Mouse (Mus musculus) midbrain, embryonic 13.5 days (tissue): ENCODE data around the gene Camta1. TPM values are rescaled to one million over a fixed set of nuclear protein-coding genes. Genes with fewer than 3 reads are reported as not detected.
A peak's percentile ranks its signal among the peaks of the same experiment; 100 is the strongest.

ENCODE experiments used
- ATAC-seq: fragments of 200-750 bp; cut with Nextera tagmentation; 2 replicates; pipeline ENCODE4 v1.8.0; 2017; ENCODE audit warnings: mild to moderate bottlenecking, moderate TSS enrichment, moderate library complexity
- H3K27ac ChIP-seq: fragments of 300-500 bp; sonication (generic); 2 replicates; pipeline ENCODE4 v1.5.1; 2015; ENCODE audit warnings: inconsistent platforms, mild to moderate bottlenecking, moderate library complexity
- H3K27me3 ChIP-seq: fragments of 300-500 bp; sonication (generic); 2 replicates; pipeline ENCODE4 v1.6.1; 2015; ENCODE audit warnings: mild to moderate bottlenecking, inconsistent platforms
- H3K36me3 ChIP-seq: fragments of 300-500 bp; sonication (generic); 2 replicates; pipeline ENCODE4 v1.6.1; 2015; ENCODE audit warnings: mild to moderate bottlenecking, inconsistent platforms
- H3K4me1 ChIP-seq: fragments of 300-500 bp; sonication (generic); replicated peaks from 2 replicates; pipeline ENCODE4 v1.6.1; 2015; ENCODE audit warnings: inconsistent platforms
- H3K4me2 ChIP-seq: fragments of 300-500 bp; sonication (generic); replicated peaks from 2 replicates; pipeline ENCODE4 v1.6.1; 2015; ENCODE audit warnings: moderate library complexity, mild to moderate bottlenecking, inconsistent platforms
- H3K4me3 ChIP-seq: fragments of 300-500 bp; sonication (generic); replicated peaks from 2 replicates; pipeline ENCODE4 v1.5.1; 2015; ENCODE audit warnings: mild to moderate bottlenecking, inconsistent platforms
- H3K9ac ChIP-seq: fragments of 300-500 bp; sonication (generic); replicated peaks from 2 replicates; pipeline ENCODE4 v1.6.1; 2015; ENCODE audit warnings: mild to moderate bottlenecking, inconsistent platforms
- H3K9me3 ChIP-seq: fragments of 300-500 bp; sonication (generic); 2 replicates; pipeline ENCODE4 v1.6.1; 2016; ENCODE audit warnings: mild to moderate bottlenecking, inconsistent platforms
- WGBS: fragments of 180-500 bp; shearing (Covaris S2); methylation state at CpG from one replicate; pipeline ENCODE4 v1.1.7; 2015; 5-methylcytosine and 5-hydroxymethylcytosine counted together
- polyA plus RNA-seq: library from polyadenylated mRNA; unstranded; fragments of >200 nt; fragmentation: Nextera tagmentation; extraction: Ambion mirVana; gene quantifications from 2 replicates; pipeline ENCODE4 v1.2.1, GENCODE M21; 2015

Camta1 gene
- polyA plus RNA-seq, 1 experiment from 2014 or later, result 163 TPM

DNA sequence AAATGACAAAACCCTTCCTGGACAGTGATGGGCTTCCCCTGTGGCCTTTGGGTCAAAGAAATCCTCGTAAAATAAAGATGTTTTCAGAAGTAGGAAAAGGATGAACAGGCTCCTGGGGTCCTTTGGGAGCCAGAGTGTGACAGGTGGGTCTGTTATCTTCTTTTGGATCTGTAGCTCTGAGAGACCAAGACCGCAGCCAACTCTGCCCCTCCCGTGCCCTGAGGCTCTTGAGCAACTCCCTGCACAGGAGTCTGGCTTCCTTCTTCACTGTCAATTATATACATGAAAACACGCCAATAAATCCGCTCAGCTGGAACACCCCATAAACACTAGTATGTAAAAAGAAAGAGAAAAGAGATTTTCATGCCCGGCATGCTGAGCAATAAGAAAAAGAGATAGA is 250.1 kb downstream of the Camta1 start:
- H3K36me3 ChIP-seq, result no peaks in the 10 kb centered on the region
- no peak overlapping the region for H3K9ac ChIP-seq
- H3K27me3 ChIP-seq, result no peaks in the 10 kb centered on the region
- no peak for ATAC-seq
- peaks cover 6% of the 10 kb centered on the region; the same call in 1 of the 2 replicates for H3K9me3 ChIP-seq
- no peak overlapping the region for H3K27ac ChIP-seq
- WGBS, result 59% methylated on average over 6 of the region's 6 CpGs
- H3K4me3 ChIP-seq, result no peak overlapping the region
- no peak overlapping the region for H3K4me2 ChIP-seq
- H3K4me1 ChIP-seq, result 0 out of 2 replicates have a peak, but pooled peaks cover 5% of the 10 kb centered on the region

DNA sequence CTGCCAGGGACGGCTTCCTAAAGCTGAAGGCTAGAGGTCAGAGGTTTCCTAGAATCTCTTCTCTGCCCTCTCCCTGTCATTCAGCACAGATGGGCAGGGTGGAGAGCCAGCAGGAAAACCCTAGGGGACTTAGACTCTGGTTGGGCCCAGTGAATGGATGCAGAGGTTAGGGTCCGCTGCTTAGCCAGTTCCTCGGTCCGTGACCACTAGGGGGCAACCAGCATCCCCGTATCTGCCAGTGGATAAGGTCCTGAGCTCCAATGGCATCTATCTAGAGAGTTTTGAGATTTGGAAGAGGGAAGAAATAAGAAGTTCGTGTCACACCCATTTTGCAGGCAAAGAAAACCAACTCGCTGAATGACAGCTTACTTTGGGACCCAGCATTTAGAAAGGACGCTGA is 251.4 kb downstream of the Camta1 start:
- Histone ChIP-seq H3K4me3 (no peak overlapping the region), H3K36me3 (no peaks in the 10 kb centered on the region), H3K9ac (no peak overlapping the region), H3K27me3 (0 out of 2 replicates have a peak, but pooled peaks cover 2% of the 10 kb centered on the region), H3K27ac (no peak overlapping the region), H3K4me1 (0 out of 2 replicates have a peak, but pooled peaks cover 5% of the 10 kb centered on the region), H3K4me2 (no peak overlapping the region), H3K9me3 (peaks cover 6% of the 10 kb centered on the region; the same call in 1 of the 2 replicates)
- no peak for ATAC-seq
- 17% methylated on average over 8 of the region's 8 CpGs for WGBS

DNA sequence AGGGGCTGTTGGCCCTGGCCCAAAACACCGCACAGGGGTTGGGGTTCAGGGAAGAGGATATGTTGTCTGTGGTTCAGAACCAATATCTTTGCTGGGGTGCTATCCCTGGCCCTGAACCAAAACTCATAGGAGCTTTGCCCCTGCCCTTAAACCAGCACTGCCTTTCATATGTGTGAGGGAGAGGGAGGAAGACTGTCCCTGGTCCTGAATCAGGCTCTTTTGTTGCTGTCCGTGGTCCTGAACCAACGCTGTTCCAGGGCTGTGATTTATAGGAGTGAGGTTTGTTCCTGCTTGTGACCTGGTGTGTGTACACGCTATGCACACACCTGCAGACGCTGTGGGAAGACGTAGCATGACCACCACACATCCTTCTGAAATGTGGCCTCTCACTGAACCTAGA is 256.8 kb downstream of the Camta1 start:
- H3K4me1 ChIP-seq, result peaks cover 11% of the 10 kb centered on the region
- no peak for ATAC-seq
- 46% methylated on average over 6 of the region's 6 CpGs for WGBS
- no peak overlapping the region for H3K27ac ChIP-seq
- no peak overlapping the region for H3K4me2 ChIP-seq
- no peaks in the 10 kb centered on the region for H3K36me3 ChIP-seq
- H3K9ac ChIP-seq, result no peak overlapping the region
- H3K27me3 ChIP-seq, result 0 out of 2 replicates have a peak, but pooled peaks cover 2% of the 10 kb centered on the region
- no peak overlapping the region for H3K4me3 ChIP-seq
- no peaks in the 10 kb centered on the region for H3K9me3 ChIP-seq

DNA sequence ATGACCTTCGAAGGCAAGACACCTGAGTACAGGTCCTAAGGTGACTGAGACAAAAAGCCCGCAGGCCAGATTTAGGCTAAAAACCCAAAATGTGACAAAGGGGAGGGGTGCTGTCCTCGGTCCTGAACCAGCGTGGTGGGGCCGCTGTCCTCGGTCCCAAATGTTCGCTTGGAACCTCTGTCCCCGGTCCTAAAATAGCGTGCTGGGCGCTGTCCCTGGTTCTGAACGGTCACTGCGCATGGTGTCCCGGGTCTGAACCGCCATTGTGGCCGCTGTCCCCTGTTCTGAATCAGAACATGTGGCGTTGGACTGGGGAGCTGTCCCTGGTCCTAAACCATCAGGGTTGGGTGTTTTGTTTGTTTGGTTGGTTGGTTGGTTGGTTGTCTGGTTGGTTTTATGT is 257.2 kb downstream of the Camta1 start:
- Histone ChIP-seq H3K27me3 (0 out of 2 replicates have a peak, but pooled peaks cover 2% of the 10 kb centered on the region), H3K4me3 (no peak overlapping the region), H3K4me1 (peaks cover 11% of the 10 kb centered on the region), H3K4me2 (no peak overlapping the region), H3K9me3 (no peaks in the 10 kb centered on the region), H3K9ac (no peak overlapping the region), H3K36me3 (no peaks in the 10 kb centered on the region), H3K27ac (no peak overlapping the region)
- peak; percentile 50; the same call in 1 of the 2 replicates for ATAC-seq
- WGBS, result 6% methylated on average over 16 of the region's 16 CpGs

DNA sequence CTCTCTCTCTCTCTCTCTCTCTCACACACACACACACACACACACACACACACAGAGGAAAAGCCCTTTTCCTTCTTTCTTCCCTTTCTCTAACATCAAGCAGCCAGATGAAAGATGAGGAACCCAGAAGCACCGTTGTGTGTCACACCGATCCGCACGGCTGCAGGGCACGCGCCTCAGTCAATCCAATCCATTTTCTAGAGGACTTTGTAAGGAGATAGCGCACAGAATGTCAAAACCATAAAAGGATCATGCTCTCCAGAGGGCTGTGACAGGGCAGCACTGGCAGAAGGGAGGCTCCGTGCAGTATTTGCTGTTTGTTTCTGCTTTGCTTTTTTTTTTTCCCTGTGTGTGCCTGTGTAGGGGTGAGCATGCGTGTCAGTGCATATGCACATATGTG is 258.1 kb downstream of the Camta1 start:
- no peak for ATAC-seq
- H3K9me3 ChIP-seq, result no peaks in the 10 kb centered on the region
- no peak overlapping the region for H3K9ac ChIP-seq
- WGBS, result 67% methylated on average over 9 of the region's 9 CpGs
- H3K27me3 ChIP-seq, result 0 out of 2 replicates have a peak, but pooled peaks cover 2% of the 10 kb centered on the region
- H3K4me1 ChIP-seq, result peaks cover 11% of the 10 kb centered on the region
- H3K4me2 ChIP-seq, result no peak overlapping the region
- H3K36me3 ChIP-seq, result no peaks in the 10 kb centered on the region
- no peak overlapping the region for H3K27ac ChIP-seq
- H3K4me3 ChIP-seq, result no peak overlapping the region

DNA sequence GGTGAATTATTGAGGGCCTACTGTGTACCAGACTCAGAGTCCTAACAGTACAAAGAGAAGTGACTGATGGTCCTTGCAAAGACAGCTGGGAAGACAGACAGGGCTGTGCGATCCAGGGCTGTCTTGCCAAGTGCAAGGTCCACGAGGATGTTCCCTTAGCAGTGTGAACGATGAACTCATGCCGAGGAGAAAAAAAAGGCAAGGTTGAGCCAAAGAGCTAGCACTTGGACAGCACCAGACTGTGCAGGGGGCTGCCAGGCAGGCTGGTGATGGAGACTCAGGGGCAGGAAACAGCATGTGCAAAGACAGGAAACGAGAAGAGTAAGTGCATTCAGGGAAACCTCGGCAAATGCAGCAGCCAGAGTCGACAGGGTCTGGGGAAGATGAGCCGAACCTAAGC is 266.6 kb downstream of the Camta1 start:
- H3K4me1 ChIP-seq, result no peaks in the 10 kb centered on the region
- 0 out of 2 replicates have a peak overlapping the region, but pooled peaks have one; percentile 7 for H3K9ac ChIP-seq
- no peaks in the 10 kb centered on the region for H3K9me3 ChIP-seq
- H3K27ac ChIP-seq, result no peak overlapping the region
- WGBS, result 70% methylated on average over 8 of the region's 8 CpGs
- ATAC-seq, result no peak
- H3K27me3 ChIP-seq, result no peaks in the 10 kb centered on the region
- H3K36me3 ChIP-seq, result no peaks in the 10 kb centered on the region
- no peak overlapping the region for H3K4me2 ChIP-seq
- H3K4me3 ChIP-seq, result no peak overlapping the region

DNA sequence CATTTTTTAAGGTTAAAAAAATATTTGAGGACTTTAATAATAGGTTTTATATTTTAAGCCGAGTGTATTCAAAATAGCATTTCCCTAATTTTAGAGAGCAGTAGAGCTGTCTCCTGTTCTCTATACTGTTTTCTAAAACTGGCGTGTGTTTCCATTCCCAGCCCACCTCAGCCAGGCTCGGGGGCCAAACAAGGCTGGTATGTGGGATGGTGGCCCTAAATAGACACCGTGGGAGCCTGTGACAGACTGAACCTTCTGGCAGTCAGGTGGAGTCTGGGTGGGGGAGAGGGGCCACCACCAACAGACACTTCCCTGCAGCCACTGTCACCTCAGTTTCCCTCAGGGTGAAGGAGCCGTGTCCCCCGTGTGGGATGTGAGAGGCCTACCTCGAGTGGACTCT is 268.6 kb downstream of the Camta1 start:
- Histone ChIP-seq H3K4me2 (no peak overlapping the region), H3K27ac (no peak overlapping the region), H3K36me3 (no peaks in the 10 kb centered on the region), H3K4me1 (no peaks in the 10 kb centered on the region), H3K9ac (no peak overlapping the region), H3K9me3 (no peaks in the 10 kb centered on the region), H3K4me3 (no peak overlapping the region), H3K27me3 (no peaks in the 10 kb centered on the region)
- 78% methylated on average over 7 of the region's 7 CpGs for WGBS
- no peak for ATAC-seq

DNA sequence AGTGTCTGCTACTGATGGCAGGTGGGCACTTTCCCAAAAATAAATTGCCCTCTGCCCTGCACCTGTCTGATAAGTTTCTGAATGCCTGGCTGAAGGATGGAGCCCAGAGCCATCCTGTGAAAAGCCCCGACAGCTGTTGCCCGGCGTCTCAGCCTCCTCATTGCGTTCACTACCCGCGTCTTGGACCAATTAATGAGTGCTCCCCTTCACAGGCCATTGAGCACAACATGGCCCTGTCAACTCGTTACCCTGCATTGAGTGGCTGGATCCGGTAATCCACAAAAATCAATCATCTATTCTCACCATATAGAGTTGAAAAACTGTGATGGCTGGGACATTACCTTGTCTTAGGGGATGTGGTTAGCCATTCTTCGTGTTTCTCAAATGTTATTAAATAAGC is 275.6 kb downstream of the Camta1 start:
- H3K4me3 ChIP-seq, result no peak overlapping the region
- WGBS, result 33% methylated on average over 9 of the region's 9 CpGs
- H3K36me3 ChIP-seq, result no peaks in the 10 kb centered on the region
- H3K27me3 ChIP-seq, result no peaks in the 10 kb centered on the region
- peaks cover 10% of the 10 kb centered on the region for H3K4me1 ChIP-seq
- H3K9me3 ChIP-seq, result no peaks in the 10 kb centered on the region
- no peak overlapping the region for H3K4me2 ChIP-seq
- H3K9ac ChIP-seq, result no peak overlapping the region
- no peak for ATAC-seq
- H3K27ac ChIP-seq, result no peak overlapping the region

DNA sequence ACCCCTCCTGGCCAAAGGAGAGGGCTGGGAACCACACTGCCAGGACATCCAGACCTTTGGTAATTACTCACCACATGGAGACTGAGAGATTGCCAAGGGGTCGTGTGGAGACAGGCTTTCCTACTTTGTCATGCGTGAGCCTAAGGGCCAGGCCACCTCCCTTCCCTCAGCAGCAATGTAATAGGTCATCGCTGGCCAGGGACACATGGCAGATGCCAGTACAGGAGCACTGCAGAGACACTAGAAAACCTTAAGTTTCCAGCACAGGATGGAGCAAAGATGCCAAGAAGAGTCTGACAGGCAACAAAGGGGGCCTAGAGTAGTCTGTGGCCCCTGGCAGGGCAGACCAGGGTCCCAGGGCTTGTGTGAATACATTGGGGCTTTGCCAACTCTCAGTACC is 283.7 kb downstream of the Camta1 start:
- no peaks in the 10 kb centered on the region for H3K36me3 ChIP-seq
- no peak overlapping the region for H3K27ac ChIP-seq
- no peak for ATAC-seq
- H3K4me1 ChIP-seq, result peaks cover 26% of the 10 kb centered on the region
- H3K9ac ChIP-seq, result no peak overlapping the region
- H3K4me3 ChIP-seq, result no peak overlapping the region
- no peaks in the 10 kb centered on the region for H3K9me3 ChIP-seq
- no peak overlapping the region for H3K4me2 ChIP-seq
- H3K27me3 ChIP-seq, result 0 out of 2 replicates have a peak, but pooled peaks cover 3% of the 10 kb centered on the region
- 82% methylated on average over 3 of the region's 3 CpGs for WGBS

DNA sequence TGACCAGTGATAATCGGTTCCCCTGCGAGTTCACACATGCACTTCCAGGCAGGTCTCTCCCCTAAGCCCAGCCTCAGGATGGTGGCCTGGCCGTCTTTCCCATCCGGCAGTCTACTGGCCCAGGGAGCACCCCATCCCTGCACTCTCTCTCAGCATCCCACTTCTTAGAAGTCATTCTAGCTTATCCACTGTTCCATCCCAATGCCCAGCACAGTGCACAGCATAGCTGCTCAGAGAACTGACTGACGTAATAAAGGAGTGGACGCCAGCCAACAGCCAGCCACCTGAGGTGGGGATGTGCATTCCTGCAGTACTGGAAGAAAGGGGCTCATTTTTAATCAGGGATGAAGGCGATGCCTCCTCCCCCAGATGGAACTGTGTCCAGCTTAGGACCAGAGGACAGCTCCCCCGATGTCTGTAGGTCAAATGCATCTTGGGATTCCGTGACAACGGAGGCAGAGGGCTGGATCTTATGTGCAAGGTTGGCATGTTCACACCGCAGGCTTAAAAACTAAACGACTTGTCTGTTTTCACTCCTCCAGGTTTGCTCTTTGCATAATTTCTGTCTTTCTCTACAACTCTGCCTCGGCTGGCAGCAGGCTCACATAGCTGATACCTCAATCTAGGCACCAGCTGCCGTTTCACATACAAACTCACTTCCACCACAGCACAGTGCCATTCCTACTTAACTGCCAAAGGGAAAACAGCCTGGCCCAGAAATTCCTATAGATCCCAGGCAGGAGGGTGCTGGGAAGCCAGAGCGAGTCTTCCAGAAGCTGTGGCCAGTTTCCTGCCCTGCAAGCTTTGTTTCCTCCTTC is 285.2 kb downstream of the Camta1 start:
- Histone ChIP-seq H3K27ac (0 out of 2 replicates have a peak overlapping the region, but pooled peaks have one; percentile 1), H3K9ac (no peak overlapping the region), H3K27me3 (0 out of 2 replicates have a peak, but pooled peaks cover 6% of the 10 kb centered on the region), H3K4me3 (no peak overlapping the region), H3K4me1 (peaks cover 31% of the 10 kb centered on the region), H3K4me2 (no peak overlapping the region), H3K9me3 (no peaks in the 10 kb centered on the region), H3K36me3 (no peaks in the 10 kb centered on the region)
- WGBS, result 71% methylated on average over 15 of the region's 15 CpGs
- no peak for ATAC-seq

DNA sequence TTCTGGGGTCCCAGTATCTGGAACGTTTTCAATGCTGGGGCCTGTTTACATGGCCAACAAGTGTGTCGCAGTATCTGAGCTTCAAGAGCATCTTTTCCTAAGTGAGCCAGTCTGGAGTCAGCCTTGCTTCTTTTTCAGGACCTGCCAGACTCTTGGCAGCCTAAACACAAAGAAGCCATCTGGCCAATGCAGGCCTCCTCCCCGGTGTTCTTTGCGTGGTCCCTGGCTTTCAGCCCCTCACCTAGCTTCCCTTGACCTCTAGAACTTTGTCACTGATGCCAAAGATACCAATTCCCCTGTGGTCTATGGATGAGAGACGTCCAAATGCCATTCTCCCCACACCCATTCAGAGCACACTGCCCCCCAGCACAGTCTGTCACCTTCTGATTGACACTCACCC is 289.0 kb downstream of the Camta1 start:
- no peak overlapping the region for H3K9ac ChIP-seq
- no peak overlapping the region for H3K4me3 ChIP-seq
- no peaks in the 10 kb centered on the region for H3K9me3 ChIP-seq
- no peak for ATAC-seq
- H3K27ac ChIP-seq, result no peak overlapping the region
- H3K27me3 ChIP-seq, result peaks cover 6% of the 10 kb centered on the region; the same call in 1 of the 2 replicates
- peaks cover 58% of the 10 kb centered on the region for H3K4me1 ChIP-seq
- 59% methylated on average over 5 of the region's 5 CpGs for WGBS
- H3K36me3 ChIP-seq, result no peaks in the 10 kb centered on the region
- no peak overlapping the region for H3K4me2 ChIP-seq

DNA sequence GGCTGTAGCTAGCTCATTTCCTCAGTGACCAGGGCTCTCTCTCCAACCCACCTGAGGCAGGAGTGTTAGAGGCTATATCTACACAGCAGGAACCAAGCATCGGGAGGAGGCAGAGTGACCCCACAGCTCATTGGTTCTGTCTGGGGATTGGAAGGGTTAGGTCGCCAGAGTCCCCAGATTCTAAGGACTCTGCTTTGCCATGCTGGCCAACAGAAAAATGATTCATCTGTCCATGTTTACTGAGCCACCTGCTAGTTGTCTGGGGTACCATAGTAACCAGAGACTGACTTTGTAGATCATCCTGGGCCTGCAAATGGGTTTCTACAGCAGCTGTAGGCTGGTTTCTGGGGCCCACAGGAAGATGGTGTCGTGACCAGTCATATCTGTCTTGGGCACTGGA is 292.1 kb downstream of the Camta1 start:
- H3K27me3 ChIP-seq, result peaks cover 6% of the 10 kb centered on the region; the same call in 1 of the 2 replicates
- peaks cover 65% of the 10 kb centered on the region for H3K4me1 ChIP-seq
- no peak overlapping the region for H3K9ac ChIP-seq
- H3K9me3 ChIP-seq, result no peaks in the 10 kb centered on the region
- no peak overlapping the region for H3K4me3 ChIP-seq
- H3K4me2 ChIP-seq, result no peak overlapping the region
- 72% methylated on average over 3 of the region's 3 CpGs for WGBS
- H3K36me3 ChIP-seq, result no peaks in the 10 kb centered on the region
- H3K27ac ChIP-seq, result peak overlapping the region; percentile 67
- no peak for ATAC-seq
